Mouse (Mus musculus) layer of hippocampus, adult 9-10 months (tissue): Measurements from ENCODE around the gene Wdr82.

Source experiments
- DNase-seq: peaks from one replicate; pipeline ENCODE4 v3.0.0; 2022; ENCODE audit warnings: low spot score

The Wdr82 gene

GRCm38 (mm10) chr9:106225469-106226150 is 54.9 kb downstream of the Wdr82 start:
- DNase-seq = no peak

GRCm38 (mm10) chr9:106226151-106226682 is 55.5 kb downstream of the Wdr82 start:
- no peak for DNase-seq

GRCm38 (mm10) chr9:106227790-106228429 is 57.2 kb downstream of the Wdr82 start:
- no peak for DNase-seq

- no peak for DNase-seq
Measured at GRCm38 (mm10) chr9:106230051-106230733, 59.5 kb downstream of the Wdr82 start.

GRCm38 (mm10) chr9:106230734-106231106 is 60.0 kb downstream of the Wdr82 start:
- DNase-seq = no peak

- DNase-seq = no peak
Measured at GRCm38 (mm10) chr9:106231220-106231619, 60.5 kb downstream of the Wdr82 start.

- DNase-seq = no peak
Measured at GRCm38 (mm10) chr9:106231816-106232215, 61.1 kb downstream of the Wdr82 start.

GRCm38 (mm10) chr9:106232956-106233355 is 62.2 kb downstream of the Wdr82 start:
- DNase-seq = no peak

GRCm38 (mm10) chr9:106233953-106234352 is 63.2 kb downstream of the Wdr82 start:
- DNase-seq = no peak

- no peak for DNase-seq
Measured at GRCm38 (mm10) chr9:106235194-106235830, 64.6 kb downstream of the Wdr82 start.

GRCm38 (mm10) chr9:106236156-106236817 is 65.6 kb downstream of the Wdr82 start:
- DNase-seq = no peak

- DNase-seq = no peak
Measured at GRCm38 (mm10) chr9:106236818-106237211, 66.1 kb downstream of the Wdr82 start.

- no peak for DNase-seq
Measured at GRCm38 (mm10) chr9:106237401-106237800, 66.7 kb downstream of the Wdr82 start.

GRCm38 (mm10) chr9:106237878-106238277 is 67.2 kb downstream of the Wdr82 start:
- no peak for DNase-seq
